Mouse (Mus musculus) embryo, embryonic 10.5 days (tissue): Measurements from ENCODE around the gene Ski.

ENCODE experiments used
- DNase-seq: peaks from one replicate; pipeline ENCODE4 v3.0.0-alpha.2; 2015; ENCODE audit warnings: low spot score

Ski gene

DNA sequence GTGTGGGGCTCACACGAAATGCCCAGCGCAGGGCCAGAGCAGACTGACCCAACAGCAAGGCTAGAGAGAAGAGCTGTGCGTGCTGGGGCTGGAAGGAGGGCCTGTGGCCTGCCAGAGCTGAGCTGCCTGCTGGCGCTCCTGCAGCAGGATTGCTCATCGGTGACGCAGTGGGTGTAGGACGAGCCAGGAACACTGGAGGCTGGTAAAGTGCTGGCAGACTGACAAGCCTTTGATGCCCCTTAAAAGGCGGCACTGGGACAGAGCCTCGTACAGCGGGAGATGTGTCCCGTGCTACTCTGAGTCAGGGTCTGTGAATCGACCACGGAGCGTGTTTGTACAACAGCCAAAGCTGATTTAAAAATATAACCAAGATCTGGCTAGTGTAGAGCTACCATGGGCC, 92.4 kb downstream of the Ski start:
- DNase-seq, result no peak

DNA sequence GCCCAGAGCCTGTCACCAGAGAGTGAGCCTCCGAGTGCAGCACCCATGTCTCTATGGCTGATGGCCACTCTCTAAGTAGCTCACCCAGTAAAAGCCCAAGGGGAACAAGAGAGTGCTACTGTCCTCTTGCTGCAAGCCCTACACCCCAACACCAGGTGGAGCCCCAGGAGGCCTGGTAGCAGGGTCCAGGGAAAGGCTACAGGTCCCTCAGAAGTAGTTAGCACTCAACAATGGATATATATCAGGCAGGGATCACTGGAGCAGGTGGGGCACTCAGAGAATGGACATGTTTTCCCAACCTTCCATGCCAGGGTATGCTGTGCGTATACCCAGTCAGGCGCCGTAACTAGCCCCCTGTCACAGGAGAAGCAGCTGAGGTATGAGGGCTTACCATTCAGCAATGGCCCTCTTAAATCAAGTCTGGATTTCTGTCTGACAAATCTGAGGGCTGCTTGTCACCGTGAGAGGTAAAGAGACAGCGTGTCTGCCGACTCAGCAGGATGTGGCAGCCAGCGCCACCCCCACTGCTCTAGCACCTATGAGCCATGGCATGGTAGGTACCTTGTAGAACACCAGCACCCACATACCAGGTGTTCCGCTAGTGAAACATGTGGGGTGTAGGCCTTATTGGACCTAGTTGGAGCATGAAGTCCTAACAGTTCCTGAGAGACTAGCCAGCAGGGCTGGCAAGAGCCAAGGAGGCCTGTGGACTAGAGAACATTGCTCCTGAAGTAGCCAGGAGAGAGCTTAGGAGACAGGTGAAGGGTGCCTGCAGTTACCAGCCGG, 93.1 kb downstream of the Ski start:
- no peak for DNase-seq

DNA sequence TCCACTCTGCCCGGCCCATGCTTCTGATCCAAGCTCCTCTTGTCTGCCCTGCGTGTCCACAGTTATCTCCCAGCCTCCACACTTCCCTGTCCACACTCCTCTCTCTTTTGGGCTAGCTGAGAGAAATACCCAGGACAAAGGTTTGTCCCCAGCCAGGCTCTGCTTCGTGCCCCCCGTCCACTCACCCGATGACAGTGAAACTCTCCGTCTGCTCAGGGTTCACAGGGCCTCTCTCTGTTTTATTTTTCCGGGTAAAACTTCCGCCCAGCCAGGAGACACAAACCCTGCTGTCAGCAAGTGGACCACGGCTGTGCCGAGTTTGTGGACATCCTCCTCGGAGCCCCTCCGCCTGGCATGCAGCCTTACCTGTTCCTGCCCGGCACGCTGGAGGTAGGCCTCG, 94.0 kb downstream of the Ski start:
- no peak for DNase-seq

DNA sequence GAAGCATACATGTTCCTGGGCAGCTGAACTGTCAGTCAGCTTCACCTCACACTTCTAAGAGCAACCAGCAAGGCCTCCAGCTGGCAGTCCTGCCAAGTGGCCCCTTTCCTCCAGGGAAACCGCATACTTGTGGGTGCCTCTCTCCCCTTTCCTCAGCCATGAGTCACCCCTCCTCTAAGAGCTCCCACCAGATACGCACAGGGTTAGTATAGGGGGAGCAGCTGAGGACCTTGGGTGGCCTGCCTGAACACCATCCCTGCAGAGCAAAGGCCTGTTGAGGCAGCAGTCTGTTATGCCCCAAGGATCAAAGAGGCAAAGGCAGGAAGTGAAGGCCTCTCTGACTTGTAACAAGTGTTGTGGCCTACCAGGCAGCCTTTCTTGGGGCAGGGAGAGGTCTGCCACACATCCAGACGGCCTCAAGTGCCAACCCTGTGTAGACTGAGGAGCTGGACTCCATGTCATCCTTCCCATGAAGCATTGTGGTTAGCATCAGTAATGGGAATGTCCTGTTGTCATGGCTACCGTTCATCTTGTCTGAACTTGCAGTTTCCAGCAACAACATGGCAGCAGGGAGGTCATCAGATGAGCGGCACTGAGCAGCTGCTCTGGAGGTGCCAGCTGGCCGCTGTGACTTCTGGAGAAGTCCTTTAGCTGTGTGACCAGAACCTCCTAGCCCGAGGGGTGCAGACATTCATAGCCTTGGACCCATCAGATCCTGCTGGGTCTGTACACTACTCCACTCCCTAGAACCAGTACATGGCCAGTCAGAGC, 95.6 kb downstream of the Ski start:
- DNase-seq, result no peak

DNA sequence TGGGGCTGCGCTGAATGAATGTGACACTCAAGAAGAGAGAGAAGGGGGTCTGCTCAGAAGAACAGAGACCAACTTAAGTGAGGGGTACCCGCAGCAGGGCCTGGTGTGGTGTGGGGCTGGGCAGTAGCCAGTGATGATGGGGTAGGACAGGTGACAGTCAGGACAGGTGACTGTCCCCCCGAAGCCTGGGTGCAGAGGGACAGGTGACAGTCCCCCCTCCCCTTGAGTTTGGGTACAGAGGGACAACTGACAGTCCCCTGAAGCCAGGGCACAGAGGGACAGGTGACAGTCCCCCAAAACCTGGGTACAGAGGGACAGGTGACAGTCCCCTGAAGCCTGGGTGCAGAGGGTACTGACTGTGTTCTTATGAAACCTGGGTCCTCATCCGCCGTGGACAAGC, 96.2 kb downstream of the Ski start:
- no peak for DNase-seq

DNA sequence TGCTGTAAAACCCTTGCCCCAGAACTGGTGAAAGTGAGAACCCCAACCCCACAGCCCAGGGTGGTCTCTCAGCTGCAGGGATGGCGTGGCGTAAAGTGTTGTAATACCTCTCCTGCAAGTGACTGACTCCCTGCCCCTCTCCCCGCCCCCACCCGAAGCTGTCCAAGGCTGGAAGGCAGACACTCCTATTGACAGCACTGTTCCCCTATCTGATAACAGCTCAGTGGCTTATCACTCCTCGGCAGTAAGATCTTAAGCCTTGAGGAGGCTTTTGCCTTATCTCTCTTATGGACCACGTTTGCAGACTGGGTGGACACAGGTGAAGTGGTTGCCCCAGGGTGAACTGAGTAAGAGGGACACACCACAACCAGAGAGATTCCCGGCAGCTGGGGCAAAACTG, 97.1 kb downstream of the Ski start:
- no peak for DNase-seq

DNA sequence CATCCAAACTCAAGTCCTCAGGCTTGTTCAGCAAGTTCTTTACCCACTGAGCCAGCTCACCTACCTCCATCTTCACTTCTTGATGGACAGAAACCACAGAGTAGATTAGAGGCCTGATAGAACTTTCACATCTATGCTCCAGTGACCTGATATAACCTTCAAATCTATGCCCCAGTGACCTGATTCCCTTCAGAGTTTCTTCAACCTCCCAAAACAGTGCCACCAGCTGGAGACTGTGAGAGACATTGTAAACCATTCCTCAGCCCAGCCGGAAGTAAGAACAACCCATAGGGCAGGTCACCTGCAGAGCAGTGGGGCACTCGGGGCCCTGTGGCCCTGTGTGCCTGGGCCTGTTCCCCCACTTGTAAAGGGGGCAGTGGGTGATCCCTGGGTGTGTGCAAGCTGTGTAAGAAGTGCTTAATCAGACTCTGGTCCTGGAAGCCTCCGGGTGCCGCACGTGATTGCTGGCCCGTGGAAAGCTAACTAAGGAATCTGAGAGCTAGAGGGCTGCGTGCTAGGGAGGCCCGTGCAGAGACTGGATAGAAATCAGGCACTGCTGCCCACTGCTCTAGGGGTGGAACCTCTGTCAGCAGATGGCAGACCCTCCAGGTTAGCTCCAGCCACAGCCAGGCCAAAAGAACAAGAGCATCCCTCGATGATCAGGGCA, 98.4 kb downstream of the Ski start:
- DNase-seq, result no peak

DNA sequence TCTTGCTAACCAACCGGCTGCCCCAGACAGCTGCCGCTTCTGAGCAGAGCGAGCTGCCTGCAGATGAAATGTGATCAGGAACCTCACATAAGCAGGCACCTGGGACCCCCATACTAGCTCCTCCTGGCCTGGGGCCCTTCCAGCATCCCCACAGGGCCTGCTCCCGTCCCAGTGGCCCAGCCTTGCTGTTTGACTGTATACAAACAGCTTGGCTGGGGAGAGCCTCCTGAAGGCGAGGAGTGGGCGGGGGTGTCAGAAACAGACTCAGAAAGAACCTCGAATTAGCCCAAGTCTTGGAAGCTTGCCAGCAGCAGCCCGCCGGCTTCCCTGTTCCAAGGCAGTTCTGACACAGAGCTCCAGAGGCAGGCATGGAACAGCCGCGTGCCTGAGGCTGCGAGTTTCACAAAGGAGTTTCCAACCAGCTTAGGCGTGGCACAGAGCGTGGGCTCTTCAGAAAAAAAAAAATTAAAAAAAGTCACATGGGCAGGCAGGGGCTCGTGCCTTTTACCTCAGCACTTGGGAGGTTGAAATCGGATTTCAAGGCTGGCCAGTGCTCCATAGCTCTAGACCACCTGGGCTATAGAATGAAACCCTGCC, 99.8 kb downstream of the Ski start:
- no peak for DNase-seq

DNA sequence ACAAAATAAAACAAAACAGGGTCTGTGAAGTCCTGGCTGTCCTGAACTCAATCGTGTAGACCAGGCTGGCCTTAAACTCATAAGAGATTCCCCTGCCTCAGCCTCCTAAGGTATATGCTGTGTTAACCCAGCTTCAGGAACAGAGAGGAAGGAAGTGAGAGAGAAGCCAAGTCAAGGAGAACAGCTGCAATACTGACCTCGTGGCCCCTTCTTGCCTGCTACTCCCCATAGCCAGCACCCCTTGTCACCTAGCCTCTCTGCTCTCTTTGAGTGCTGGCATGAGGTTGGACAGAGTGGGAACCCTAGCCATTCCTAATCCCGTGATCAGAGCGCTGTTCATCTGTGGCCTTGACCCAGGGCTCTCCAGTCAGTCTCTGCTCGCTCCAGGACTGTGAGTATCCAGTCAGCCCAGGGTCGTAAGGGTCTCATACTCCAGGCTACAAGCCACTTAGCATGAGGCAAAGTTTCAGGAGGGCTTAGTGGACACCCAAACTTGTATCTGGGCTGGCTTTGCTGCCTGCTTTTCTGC, 100.4 kb downstream of the Ski start:
- no peak for DNase-seq

DNA sequence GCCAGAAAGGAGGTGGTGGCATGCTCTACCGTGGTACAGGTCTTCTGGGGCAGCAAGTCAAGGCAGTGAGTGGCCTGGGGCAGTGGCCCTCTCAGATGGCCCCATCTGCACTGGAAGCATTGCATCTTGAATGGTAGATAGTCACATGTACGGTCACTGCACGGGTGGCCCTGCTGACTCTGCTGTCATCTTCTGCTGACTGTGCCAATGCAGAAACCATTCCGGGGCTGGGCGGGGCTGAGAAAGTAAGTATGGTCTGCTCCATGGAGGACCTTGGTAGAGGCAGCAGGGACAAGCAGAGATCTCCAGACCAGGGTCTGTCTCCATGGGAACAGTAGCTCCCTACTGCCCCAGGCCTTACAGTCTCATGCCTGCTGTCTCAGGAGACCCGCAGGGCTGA, 101.2 kb downstream of the Ski start:
- no peak for DNase-seq

DNA sequence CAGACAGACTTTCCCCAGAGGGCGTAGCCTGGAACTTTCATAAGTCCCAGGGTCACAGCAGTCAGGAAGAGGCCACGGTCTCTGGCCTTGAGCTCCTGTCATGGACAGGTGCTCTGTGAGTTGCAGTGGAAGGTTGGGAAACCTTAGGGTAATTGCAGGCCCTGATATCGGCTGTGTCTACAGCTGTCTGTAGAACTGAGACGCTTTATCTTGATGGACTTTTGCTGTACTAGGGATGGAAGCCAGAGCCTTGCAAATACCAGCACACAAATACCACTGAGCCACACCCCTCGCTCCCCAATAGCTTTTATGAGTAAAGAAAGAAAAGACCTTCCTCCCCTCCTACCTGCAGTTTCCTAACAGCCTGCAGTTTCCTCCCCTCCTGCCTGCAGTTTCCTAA, 101.8 kb downstream of the Ski start:
- DNase-seq, result no peak

DNA sequence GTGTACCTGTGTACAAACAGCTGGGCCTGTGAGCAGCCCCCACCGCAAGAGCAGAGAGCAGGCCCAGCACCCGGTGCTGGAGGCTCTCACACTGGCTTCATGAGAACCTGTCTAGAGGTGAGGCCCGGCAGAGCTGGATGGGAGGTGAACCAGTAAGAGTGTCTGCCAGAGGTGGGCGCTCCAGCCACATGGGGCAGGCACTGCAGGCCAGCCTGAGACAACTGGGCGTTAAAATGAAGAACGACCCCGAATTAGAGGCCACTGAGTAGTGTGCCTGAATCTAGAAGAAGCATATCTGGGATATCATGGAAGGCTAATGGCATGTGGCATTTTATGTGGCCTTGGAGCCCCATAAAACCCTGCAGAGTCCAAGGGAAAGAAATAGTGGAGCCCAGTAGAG, 102.4 kb downstream of the Ski start:
- no peak for DNase-seq

DNA sequence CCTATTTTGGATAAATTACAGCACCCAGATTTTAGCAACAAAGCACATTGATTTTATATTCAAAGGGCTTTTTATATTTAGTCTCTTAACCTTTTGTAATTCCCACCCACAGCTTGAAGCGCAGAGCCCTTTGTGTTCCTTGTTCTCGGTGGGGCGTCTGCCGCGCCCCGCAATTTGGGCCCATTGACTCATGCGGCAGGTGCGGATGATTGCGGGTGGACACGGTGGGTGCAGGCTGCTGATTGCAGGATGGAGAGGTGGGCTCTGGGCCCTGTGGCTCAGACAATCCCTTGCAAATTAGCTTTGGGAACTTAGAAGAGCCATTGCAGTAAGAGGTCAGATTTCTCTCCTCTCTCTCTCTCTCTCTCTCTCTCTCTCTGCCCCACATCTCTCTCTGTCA, 104.1 kb downstream of the Ski start:
- no peak for DNase-seq

DNA sequence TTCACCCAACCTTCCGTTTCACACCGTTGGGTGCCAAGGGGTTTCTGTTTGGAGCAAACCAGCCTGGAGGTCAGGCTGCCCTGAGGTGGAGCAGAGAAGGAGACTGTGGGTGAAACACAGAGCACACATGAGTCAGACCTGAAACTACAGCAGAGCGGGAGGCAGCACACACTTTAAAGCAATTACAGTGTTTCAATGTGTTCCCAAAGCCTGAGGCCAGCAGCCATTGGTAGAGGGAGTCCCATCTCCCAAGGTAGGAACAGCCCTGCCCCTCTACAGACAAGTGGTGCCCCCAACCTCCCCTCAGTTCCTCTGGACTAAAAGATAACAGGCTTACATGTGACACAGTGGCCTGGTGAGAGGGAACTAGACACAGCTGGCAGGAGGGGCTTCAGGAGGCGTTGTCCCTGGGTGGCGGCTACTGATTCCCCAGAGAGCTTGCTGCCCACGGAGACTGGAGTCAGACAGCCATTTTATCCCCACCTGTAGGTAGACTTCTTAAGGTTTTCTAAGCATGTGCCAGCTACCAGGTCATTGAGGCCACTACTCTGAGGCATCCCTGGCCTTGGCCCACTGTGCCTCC, 104.9 kb downstream of the Ski start:
- no peak for DNase-seq

DNA sequence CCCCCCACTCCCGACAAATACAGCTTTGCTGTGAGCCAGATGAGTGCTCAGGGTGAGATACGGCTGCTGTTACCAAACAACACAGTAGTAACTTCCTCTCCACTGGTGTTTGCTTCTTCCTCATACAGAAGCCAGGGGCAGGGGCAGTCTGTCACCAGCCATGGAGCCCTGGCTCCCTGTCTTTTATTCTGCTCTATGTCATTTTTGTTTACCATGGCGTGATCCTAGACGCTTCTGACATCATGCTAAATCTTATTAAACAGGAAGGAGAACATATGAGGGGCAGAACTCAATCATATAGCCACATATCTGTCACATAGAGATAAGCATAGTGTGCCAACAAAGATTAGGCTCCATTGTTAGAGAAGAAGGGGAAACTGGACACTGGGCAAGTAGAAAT, 105.8 kb downstream of the Ski start:
- DNase-seq, result no peak

DNA sequence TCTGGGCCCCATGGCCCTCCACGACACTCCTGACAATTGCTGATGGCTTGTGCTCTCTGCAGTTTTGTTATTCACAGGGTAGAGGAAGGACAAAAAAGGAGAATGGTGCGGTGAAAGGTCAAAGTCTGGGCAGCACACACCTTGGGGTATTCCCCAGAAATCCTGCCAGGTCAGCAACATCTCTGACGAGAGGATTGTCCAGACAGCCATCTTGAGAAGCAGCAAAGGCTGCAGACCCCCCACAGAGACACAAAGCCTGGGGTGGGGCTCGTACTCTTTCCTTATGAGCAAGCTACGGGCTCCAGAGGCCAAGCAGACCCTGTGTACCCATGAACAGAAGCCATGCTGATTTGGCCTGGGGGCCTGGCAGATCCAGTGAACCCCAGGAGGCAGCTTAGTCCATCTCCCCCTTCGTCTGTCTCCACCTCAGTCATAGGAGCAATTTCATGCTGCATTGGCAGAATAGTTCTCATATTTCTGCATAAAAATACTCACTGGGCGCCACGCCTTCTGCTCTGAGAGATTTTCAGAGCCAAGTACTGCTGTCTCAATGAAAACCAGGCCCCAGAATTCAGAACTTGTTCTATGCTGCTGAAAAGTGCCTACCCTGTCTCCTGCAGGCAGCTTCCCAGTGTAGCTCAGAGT, 108.5 kb downstream of the Ski start:
- DNase-seq, result no peak

DNA sequence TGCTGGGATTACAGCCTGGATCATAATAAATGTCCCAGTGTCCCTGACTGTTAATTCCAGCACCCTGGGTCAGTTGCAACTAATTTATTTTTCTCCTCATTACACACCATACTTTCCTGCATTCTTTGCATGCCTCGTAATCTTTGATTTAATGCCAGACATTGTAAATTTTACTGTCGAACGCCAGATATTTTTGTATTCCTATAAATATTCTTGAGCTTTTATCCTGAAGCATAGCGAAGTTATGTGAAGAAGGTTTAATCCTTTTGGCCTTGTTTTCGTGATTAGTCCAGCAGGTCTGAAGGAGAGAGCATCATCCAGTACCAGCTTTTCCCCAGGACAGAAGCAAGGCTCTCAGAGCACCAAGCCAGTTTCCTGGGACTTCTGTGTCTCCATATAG, 112.9 kb downstream of the Ski start:
- DNase-seq, result no peak

DNA sequence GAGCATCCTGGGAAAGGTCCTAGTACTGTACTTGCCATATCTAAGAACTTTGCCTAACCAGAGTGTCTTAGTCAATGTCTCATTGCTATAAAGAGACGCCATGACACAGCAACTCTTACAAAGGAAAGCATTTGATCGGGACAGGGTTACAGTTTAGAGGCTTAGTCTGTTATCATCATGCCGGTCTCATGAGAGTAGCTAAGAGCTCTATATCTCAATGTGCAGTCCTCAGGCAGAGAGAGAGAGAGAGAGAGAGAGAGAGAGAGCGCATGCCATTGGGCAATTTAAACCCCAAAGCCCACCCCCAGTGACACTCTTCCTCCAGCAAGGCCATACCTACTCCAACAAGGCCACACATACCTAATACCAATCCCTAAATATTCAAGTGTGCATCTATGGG, 114.5 kb downstream of the Ski start:
- DNase-seq, result no peak
